Mouse (Mus musculus): Measurements from ENCODE around the gene Dupd1.

The Dupd1 gene

GRCm38 (mm10) chr14:21714486-21714885, at the start of gene Dupd1:
Gene Dupd1, minus strand, starts transcription at chr14:21714576.
- no peak for DNase-seq (ENCODE audit: low spot score)

DNA sequence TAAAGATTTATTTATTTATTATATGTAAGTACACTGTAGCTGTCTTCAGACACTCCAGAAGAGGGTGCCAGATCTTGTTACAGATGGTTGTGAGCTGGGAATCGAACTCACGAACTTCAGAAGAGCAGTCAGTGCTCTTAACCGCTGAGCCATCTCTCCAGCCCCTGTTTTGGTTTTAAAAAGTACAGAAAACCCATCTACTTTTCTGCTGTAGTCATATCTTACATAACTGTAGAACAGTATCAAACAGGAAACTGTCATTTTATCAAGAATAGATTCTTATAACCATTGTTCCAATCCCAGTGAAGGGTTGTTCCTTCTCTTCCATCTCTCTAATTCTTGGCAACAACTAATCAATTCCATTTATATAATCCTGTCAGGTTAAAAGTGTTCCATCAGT, 49.4 kb upstream of the Dupd1 start:
- no peak for DNase-seq (ENCODE audit: low spot score)

DNA sequence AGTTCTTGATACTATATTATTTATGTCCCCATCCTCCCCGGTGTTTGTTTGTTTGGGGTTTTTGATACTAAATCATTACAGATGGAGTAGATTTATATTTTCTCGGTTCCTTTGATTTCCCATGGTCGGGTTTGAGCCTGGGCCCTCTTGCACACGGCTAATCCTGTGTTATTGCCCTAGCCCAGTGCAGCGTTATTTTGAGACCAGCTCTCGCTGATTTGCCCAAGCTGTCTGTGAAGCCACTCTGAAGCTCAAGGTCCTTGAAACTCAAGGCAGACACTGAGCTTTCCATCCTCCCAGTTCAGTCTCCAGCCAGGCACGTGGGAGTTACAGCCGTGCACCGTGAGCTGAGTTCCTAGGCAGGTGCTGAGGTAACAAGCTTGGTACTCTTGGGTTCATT, 47.2 kb upstream of the Dupd1 start:
- no peak for DNase-seq (ENCODE audit: low spot score)

DNA sequence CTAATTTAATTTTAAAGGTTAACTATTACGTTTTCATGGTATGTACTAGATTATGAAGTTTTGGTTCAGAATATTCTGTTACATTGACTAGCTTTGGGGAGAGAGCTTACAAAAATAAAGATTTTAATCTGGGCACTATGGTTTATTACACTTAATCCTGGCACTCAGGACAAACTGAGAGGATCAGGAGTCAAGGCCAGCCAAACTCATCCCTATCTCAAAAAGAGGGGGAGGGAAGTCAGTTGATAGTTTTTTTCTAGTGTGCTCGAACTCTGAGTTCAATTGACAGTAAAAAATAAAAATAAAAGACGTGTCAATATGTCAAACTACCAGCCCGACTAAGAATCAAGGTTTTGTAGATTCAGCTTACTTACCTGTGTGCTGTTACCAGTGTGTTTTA, 39.0 kb upstream of the Dupd1 start:
- no peak for DNase-seq (ENCODE audit: low spot score)

GRCm38 (mm10) chr14:21752411-21752810, 38.0 kb upstream of the Dupd1 start:
- DNase-seq (ENCODE audit: low spot score) = no peak

GRCm38 (mm10) chr14:21750881-21751542, 36.6 kb upstream of the Dupd1 start, which contains the start of gene Dusp13:
Gene Dusp13, minus strand, starts transcription at chr14:21751181.
- DNase-seq (ENCODE audit: low spot score) = peak; percentile 69

- DNase-seq (ENCODE audit: low spot score) = peak; percentile 86
Observed at GRCm38 (mm10) chr14:21750008-21750880, 35.9 kb upstream of the Dupd1 start, which contains the start of gene Samd8. Gene Samd8, plus strand, starts transcription at chr14:21750531.

DNA sequence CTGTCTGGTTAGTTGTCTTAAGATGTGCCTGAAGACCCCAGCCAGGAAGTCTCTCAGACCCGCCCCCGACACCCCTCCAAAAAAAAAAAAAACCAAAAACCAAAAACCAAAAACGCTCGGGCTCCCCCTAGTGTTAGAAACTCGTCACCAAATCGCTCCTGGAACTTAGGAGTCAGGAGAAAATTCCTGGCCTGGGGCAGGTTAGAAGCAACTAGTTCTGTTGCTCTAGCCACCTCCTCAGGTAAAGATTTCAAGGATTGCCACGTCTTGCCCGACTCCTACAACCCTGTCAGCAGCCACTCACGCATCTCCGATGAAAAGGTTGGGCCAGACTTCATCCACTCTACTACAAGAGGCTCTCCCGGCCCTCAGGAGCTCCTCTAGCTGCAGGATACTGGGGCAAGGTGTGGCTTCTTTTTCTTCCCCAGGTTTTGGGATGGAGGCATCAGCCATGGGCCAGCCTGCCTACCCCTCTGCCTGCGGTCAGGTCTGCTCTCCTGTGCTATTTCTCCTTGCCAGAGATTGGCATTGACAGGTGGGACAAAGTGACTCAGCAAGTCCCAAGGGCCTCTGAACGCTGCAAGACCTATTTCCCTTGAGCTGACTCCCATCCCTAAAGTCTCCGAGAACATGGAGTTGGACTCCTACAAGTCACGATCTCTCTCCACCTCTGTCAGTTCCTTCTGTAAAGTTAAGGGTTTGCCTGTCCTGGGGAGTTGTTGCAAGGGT, 33.9 kb upstream of the Dupd1 start:
- DNase-seq (ENCODE audit: low spot score) = peak; percentile 62

- DNase-seq (ENCODE audit: low spot score) = no peak
Observed at GRCm38 (mm10) chr14:21747436-21748141, 33.2 kb upstream of the Dupd1 start.

- DNase-seq (ENCODE audit: low spot score) = no peak
Observed at GRCm38 (mm10) chr14:21746846-21747245, 32.5 kb upstream of the Dupd1 start.

GRCm38 (mm10) chr14:21746251-21746650, 31.9 kb upstream of the Dupd1 start:
- no peak for DNase-seq (ENCODE audit: low spot score)

- DNase-seq (ENCODE audit: low spot score) = no peak
Observed at GRCm38 (mm10) chr14:21745149-21745548, 30.8 kb upstream of the Dupd1 start.

DNA sequence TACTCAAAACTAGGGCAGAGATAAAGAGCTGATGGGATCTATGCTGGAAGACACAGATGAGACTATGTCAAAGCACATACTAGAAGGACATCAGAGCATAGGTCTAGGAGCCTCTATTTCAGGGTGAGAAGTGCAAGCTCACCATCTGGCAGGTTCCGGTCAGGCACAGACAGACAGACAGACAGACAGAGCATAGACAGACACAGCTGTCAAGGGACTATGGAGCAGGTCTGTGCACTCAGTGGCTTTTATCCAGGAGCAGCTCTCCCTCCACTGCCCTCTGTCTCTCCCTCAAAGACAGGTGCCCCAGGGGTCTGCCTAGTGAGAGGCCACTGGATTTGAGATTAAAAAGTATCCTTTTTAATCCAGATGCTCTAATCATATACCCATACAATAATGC, 29.8 kb upstream of the Dupd1 start:
- no peak for DNase-seq (ENCODE audit: low spot score)

GRCm38 (mm10) chr14:21742441-21742840, 28.1 kb upstream of the Dupd1 start:
- DNase-seq (ENCODE audit: low spot score) = no peak

DNA sequence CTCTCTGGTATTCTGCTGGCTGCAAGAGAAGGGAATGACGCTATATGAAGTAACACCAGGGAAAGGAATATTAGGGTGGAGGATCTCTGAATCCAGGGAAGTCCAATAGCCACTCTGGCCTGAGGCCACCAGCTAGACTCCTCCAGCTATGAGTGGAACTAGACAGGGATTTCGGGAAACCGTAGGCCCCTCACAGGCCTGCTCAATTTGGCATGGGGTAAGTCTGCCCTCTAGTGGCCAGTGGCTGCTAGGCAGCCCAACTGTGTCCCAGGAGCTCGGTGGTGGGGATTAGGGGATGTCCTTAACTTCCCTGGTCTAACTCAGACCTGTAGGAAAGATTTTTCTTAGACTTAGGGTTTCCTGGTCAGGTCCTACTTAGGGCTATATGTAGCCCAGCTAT, 27.4 kb upstream of the Dupd1 start:
- DNase-seq (ENCODE audit: low spot score) = peak; percentile 87

DNA sequence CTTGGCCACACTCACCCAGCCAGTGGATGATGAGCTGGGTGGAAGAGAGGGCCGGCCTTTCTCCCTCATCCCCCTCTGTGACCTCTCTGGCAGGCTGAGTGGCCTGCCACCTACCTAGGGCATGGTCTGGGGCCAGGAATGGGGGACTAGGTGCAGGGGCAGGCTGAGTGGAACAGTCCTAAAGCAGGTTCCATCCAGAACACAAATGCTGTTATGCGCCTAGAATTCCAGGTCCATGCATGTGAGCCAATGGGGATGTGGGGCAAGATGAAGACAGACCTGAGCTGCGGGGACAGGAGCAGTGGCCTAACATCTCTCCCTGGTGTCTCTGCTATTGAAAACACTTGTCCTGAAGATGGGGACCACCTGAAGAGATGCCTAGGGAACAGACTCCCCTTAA, 26.9 kb upstream of the Dupd1 start:
- no peak for DNase-seq (ENCODE audit: low spot score)

- no peak for DNase-seq (ENCODE audit: low spot score)
Observed at GRCm38 (mm10) chr14:21740345-21740744, 26.0 kb upstream of the Dupd1 start.

- no peak for DNase-seq (ENCODE audit: low spot score)
Observed at GRCm38 (mm10) chr14:21733131-21733905, 18.9 kb upstream of the Dupd1 start.

DNA sequence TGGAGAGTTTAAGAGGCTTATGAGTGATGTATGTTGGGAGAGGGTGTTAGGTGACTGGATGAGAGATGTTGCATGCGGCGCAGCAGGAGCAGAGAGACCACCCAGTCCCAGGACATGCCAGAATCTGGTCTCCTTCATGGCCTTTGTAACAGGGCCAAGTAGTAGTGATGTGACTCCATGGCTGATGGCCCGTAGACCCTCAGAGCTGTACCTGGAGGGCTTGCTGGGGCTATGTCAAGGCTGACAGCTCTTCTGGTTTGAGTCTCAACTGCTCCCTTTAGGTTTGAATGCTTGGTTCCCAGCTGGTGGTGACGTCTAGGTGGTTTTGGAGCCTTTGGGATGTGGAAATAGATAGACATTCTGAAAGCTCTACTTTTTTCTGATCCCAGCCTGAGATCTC, 15.6 kb upstream of the Dupd1 start:
- no peak for DNase-seq (ENCODE audit: low spot score)

GRCm38 (mm10) chr14:21729031-21729732, 14.8 kb upstream of the Dupd1 start:
- DNase-seq (ENCODE audit: low spot score) = peak; percentile 52

All from layer of hippocampus, adult 11-12 months (tissue).